Mouse (Mus musculus): ENCODE measurements around the gene Tnpo3. TPM values are rescaled to one million over a fixed set of nuclear protein-coding genes. Genes with fewer than 3 reads are reported as not detected.
"Not testable (repeated sequence)": the region's sequence is repeated elsewhere in the genome, so short reads cannot be mapped to it uniquely, and the experiment has no call there.

Gene Tnpo3
- polyA plus RNA-seq, 1 experiment from 2014 or later: 122 TPM

GRCm38 (mm10) chr6:29581202-29581601 is 28.5 kb downstream of the Tnpo3 start:
- Histone ChIP-seq H3K27me3 (ENCODE audit: low read depth, poor library complexity, severe bottlenecking) (no peaks in the 10 kb centered on the region), H3K4me3 (no peak overlapping the region), H3K36me3 (peaks cover 97% of the 10 kb centered on the region), H3K9me3 (replicated peaks) (peaks cover 3% of the 10 kb centered on the region; the same call in 1 of the 2 replicates), H3K4me1 (no peaks in the 10 kb centered on the region), H3K27ac (replicated peaks) (no peak overlapping the region)
- WGBS: 96% methylated on average over 3 of the region's 3 CpGs
- DNase-seq (ENCODE audit: low spot score): no peak

DNA sequence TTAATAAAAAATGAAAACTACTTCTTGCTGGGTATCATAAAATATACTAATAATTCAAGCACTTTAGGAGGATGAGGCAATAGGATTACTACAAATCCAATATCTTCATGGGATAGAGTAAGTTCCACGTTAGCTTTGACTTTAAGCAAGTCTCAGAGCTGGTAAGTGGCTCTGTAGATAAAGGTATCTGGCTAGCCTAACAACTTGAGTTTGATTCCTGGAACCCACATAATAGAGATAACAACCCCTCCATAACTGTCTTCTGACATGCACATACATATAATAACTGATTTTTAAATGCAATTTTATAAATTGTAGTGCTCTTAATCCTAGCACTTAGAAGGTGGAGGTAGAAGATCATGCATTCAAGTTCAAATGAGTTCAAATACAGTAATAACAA is 28.9 kb downstream of the Tnpo3 start:
- Histone ChIP-seq H3K9me3 (replicated peaks) (peaks cover 3% of the 10 kb centered on the region; the same call in 1 of the 2 replicates), H3K4me1 (no peaks in the 10 kb centered on the region), H3K27me3 (ENCODE audit: low read depth, poor library complexity, severe bottlenecking) (no peaks in the 10 kb centered on the region), H3K4me3 (no peak overlapping the region), H3K27ac (replicated peaks) (no peak overlapping the region), H3K36me3 (peaks cover 97% of the 10 kb centered on the region)
- DNase-seq (ENCODE audit: low spot score): no peak
- WGBS: 90% methylated on average over 1 of the region's 1 CpGs

DNA sequence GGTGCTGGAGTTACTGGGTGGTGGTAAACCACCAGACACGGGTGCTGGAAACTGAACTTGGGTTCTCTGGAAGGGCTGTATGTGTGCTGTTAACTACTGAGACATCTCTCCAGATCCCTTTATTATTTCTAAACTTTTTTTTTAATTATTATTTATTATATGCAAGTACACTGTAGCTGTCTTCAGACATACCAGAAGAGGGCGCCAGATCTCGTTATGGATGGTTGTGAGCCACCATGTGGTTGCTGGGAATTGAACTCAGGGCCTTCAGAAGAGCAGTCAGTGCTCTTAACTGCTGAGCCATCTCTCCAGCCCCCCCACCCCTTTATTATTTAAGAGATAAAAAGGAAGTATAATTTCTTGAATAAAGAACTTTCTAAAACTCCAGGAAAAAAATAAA is 33.3 kb downstream of the Tnpo3 start:
- not testable (repeated sequence) for H3K4me3 ChIP-seq; DNase-seq (ENCODE audit: low spot score); H3K27me3 ChIP-seq (ENCODE audit: low read depth, poor library complexity, severe bottlenecking); H3K4me1 ChIP-seq; H3K9me3 ChIP-seq (replicated peaks); H3K27ac ChIP-seq (replicated peaks)
- H3K36me3 ChIP-seq: peaks cover 100% of the 10 kb centered on the region
- WGBS: 84% methylated on average over 3 of the region's 3 CpGs

DNA sequence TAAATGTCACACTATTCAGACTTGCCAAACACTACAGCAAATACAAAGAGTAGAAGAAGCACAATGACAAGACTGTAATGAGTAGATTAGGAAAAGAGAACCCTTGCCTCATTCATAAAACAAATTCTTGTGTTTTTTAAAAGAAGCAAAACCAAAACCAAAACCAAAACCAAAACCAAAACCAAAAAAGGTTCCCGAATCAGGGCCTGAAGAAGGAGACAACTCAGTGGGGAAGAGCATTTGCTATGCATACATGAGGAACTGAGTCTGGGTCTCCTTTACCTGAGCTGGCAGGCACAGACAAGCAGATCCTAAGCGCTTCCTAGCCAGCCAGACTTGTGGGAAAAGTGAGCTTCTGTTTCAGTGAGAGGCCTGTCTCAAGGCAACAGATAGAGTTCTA is 52.6 kb downstream of the Tnpo3 start:
- DNase-seq (ENCODE audit: low spot score): no peak

DNA sequence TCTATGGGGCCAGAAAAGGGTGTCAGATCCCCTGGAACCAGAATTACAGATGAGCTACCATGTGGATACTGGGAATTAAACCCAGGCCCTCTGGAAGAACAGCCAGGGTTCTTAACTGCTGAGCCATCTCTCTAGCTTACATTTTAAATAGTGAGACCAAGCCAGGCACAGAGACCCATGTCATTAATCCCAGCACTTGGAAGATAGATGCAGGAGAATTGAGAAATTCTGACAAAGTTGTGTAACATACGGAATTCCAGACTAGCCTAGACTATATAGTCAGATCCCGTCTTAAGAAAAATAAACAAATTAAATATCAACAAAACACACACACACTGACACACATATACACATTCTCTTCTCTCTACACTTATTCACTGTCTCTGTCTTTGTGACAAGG is 57.2 kb downstream of the Tnpo3 start:
- no peaks in the 10 kb centered on the region for H3K27me3 ChIP-seq (ENCODE audit: low read depth, poor library complexity, severe bottlenecking)
- no peaks in the 10 kb centered on the region for H3K9me3 ChIP-seq (replicated peaks)
- WGBS: 93% methylated on average over 2 of the region's 2 CpGs
- DNase-seq (ENCODE audit: low spot score): no peak
- H3K27ac ChIP-seq (replicated peaks): no peak overlapping the region
- peaks cover 99% of the 10 kb centered on the region for H3K36me3 ChIP-seq
- H3K4me1 ChIP-seq: no peaks in the 10 kb centered on the region
- H3K4me3 ChIP-seq: no peak overlapping the region

More for the DNA sequence above, 52.6 kb downstream of the Tnpo3 start:
- Histone ChIP-seq H3K4me1 (no peaks in the 10 kb centered on the region), H3K36me3 (peaks cover 99% of the 10 kb centered on the region), H3K4me3 (no peak overlapping the region), H3K9me3 (replicated peaks) (no peaks in the 10 kb centered on the region), H3K27ac (replicated peaks) (no peak overlapping the region), H3K27me3 (ENCODE audit: low read depth, poor library complexity, severe bottlenecking) (no peaks in the 10 kb centered on the region)
- 97% methylated on average over 2 of the region's 2 CpGs for WGBS

DNA sequence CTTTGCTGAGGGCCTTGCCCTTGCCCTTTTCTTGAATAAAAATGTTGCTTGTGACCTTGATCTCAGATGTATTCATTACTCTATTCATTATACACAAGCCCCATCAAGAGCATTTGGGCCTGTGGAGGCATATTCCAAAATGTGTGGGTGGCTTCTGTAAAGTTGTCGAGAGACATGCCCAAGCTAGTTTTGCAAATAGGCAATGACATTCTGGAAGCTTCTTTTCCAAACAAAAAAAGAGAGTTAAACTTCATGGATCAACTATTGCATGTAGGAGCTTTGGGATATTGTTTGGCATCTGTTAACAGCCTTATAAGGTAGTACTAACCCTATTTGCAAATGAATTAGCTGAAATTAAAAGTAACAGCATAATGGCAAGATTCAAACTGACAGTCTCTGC is 61.6 kb downstream of the Tnpo3 start:
- H3K9me3 ChIP-seq (replicated peaks): peaks cover 4% of the 10 kb centered on the region; the same call in 1 of the 2 replicates
- H3K27ac ChIP-seq (replicated peaks): no peak overlapping the region
- H3K4me3 ChIP-seq: no peak overlapping the region
- 100% methylated on average over 1 of the region's 1 CpGs for WGBS
- peaks cover 99% of the 10 kb centered on the region for H3K36me3 ChIP-seq
- H3K27me3 ChIP-seq (ENCODE audit: low read depth, poor library complexity, severe bottlenecking): no peaks in the 10 kb centered on the region
- DNase-seq (ENCODE audit: low spot score): no peak
- no peaks in the 10 kb centered on the region for H3K4me1 ChIP-seq

- Histone ChIP-seq H3K36me3 (peaks cover 99% of the 10 kb centered on the region), H3K27me3 (ENCODE audit: low read depth, poor library complexity, severe bottlenecking) (no peaks in the 10 kb centered on the region), H3K9me3 (replicated peaks) (peaks cover 4% of the 10 kb centered on the region; the same call in 1 of the 2 replicates), H3K4me1 (no peaks in the 10 kb centered on the region), H3K4me3 (no peak overlapping the region), H3K27ac (replicated peaks) (no peak overlapping the region)
- no peak for DNase-seq (ENCODE audit: low spot score)
Measured at GRCm38 (mm10) chr6:29547582-29547981, 62.1 kb downstream of the Tnpo3 start.

GRCm38 (mm10) chr6:29545611-29546010 is 64.1 kb downstream of the Tnpo3 start:
- no peak for DNase-seq (ENCODE audit: low spot score)
- no peaks in the 10 kb centered on the region for H3K4me1 ChIP-seq
- no peak overlapping the region for H3K4me3 ChIP-seq
- 96% methylated on average over 2 of the region's 2 CpGs for WGBS
- H3K36me3 ChIP-seq: peaks cover 97% of the 10 kb centered on the region
- peaks cover 4% of the 10 kb centered on the region; the same call in 1 of the 2 replicates for H3K9me3 ChIP-seq (replicated peaks)
- H3K27ac ChIP-seq (replicated peaks): no peak overlapping the region
- H3K27me3 ChIP-seq (ENCODE audit: low read depth, poor library complexity, severe bottlenecking): no peaks in the 10 kb centered on the region

GRCm38 (mm10) chr6:29540956-29541355 is 68.7 kb downstream of the Tnpo3 start:
- Histone ChIP-seq H3K4me3 (no peak overlapping the region), H3K27me3 (ENCODE audit: low read depth, poor library complexity, severe bottlenecking) (no peaks in the 10 kb centered on the region), H3K27ac (replicated peaks) (no peak overlapping the region), H3K36me3 (peaks cover 75% of the 10 kb centered on the region), H3K9me3 (replicated peaks) (peaks cover 4% of the 10 kb centered on the region; the same call in 1 of the 2 replicates), H3K4me1 (no peaks in the 10 kb centered on the region)
- no peak for DNase-seq (ENCODE audit: low spot score)
- 90% methylated on average over 1 of the region's 1 CpGs for WGBS

GRCm38 (mm10) chr6:29540223-29540622 is 69.5 kb downstream of the Tnpo3 start:
- Histone ChIP-seq H3K4me1 (no peaks in the 10 kb centered on the region), H3K27me3 (ENCODE audit: low read depth, poor library complexity, severe bottlenecking) (no peaks in the 10 kb centered on the region), H3K9me3 (replicated peaks) (peaks cover 3% of the 10 kb centered on the region; the same call in 1 of the 2 replicates), H3K36me3 (peaks cover 68% of the 10 kb centered on the region), H3K4me3 (no peak overlapping the region), H3K27ac (replicated peaks) (no peak overlapping the region)
- no peak for DNase-seq (ENCODE audit: low spot score)
- WGBS: 95% methylated on average over 6 of the region's 6 CpGs

GRCm38 (mm10) chr6:29539502-29539901 is 70.2 kb downstream of the Tnpo3 start:
- no peak for DNase-seq (ENCODE audit: low spot score)
- no peaks in the 10 kb centered on the region for H3K9me3 ChIP-seq (replicated peaks)
- H3K27ac ChIP-seq (replicated peaks): no peak overlapping the region
- 94% methylated on average over 8 of the region's 8 CpGs for WGBS
- peaks cover 61% of the 10 kb centered on the region for H3K36me3 ChIP-seq
- H3K4me1 ChIP-seq: no peaks in the 10 kb centered on the region
- H3K4me3 ChIP-seq: no peak overlapping the region
- no peaks in the 10 kb centered on the region for H3K27me3 ChIP-seq (ENCODE audit: low read depth, poor library complexity, severe bottlenecking)

GRCm38 (mm10) chr6:29537221-29537620 is 72.5 kb downstream of the Tnpo3 start:
- Histone ChIP-seq H3K4me1 (no peaks in the 10 kb centered on the region), H3K27ac (replicated peaks) (no peak overlapping the region), H3K27me3 (ENCODE audit: low read depth, poor library complexity, severe bottlenecking) (no peaks in the 10 kb centered on the region), H3K4me3 (no peak overlapping the region), H3K36me3 (peaks cover 38% of the 10 kb centered on the region), H3K9me3 (replicated peaks) (no peaks in the 10 kb centered on the region)
- 83% methylated on average over 3 of the region's 3 CpGs for WGBS
- no peak for DNase-seq (ENCODE audit: low spot score)

- Histone ChIP-seq H3K9me3 (replicated peaks) (no peaks in the 10 kb centered on the region), H3K4me1 (no peaks in the 10 kb centered on the region), H3K27me3 (ENCODE audit: low read depth, poor library complexity, severe bottlenecking) (no peaks in the 10 kb centered on the region), H3K36me3 (peaks cover 33% of the 10 kb centered on the region), H3K4me3 (no peak overlapping the region), H3K27ac (replicated peaks) (no peak overlapping the region)
- WGBS: 82% methylated on average over 4 of the region's 4 CpGs
- DNase-seq (ENCODE audit: low spot score): no peak
Measured at GRCm38 (mm10) chr6:29536651-29537193, 73.0 kb downstream of the Tnpo3 start.

GRCm38 (mm10) chr6:29535316-29535715 is 74.4 kb downstream of the Tnpo3 start:
- H3K4me3 ChIP-seq: no peak overlapping the region
- no peak overlapping the region for H3K27ac ChIP-seq (replicated peaks)
- H3K9me3 ChIP-seq (replicated peaks): no peaks in the 10 kb centered on the region
- H3K27me3 ChIP-seq (ENCODE audit: low read depth, poor library complexity, severe bottlenecking): peaks cover 12% of the 10 kb centered on the region
- no peaks in the 10 kb centered on the region for H3K4me1 ChIP-seq
- DNase-seq (ENCODE audit: low spot score): no peak
- H3K36me3 ChIP-seq: peaks cover 22% of the 10 kb centered on the region
- 75% methylated on average over 6 of the region's 6 CpGs for WGBS
